Mouse (Mus musculus) E14TG2a.4 (cell line): ENCODE results near the gene Pofut2.

Experiments
- CTCF ChIP-seq: conservative IDR thresholded peaks from 2 replicates; pipeline ENCODE4 v1.5.1; 2014; ENCODE audit warnings: low read length
- POU5F1 ChIP-seq: IDR thresholded peaks from 2 replicates; pipeline ENCODE4 v1.6.1; 2014; ENCODE audit warnings: low read length, borderline replicate concordance

DNA sequence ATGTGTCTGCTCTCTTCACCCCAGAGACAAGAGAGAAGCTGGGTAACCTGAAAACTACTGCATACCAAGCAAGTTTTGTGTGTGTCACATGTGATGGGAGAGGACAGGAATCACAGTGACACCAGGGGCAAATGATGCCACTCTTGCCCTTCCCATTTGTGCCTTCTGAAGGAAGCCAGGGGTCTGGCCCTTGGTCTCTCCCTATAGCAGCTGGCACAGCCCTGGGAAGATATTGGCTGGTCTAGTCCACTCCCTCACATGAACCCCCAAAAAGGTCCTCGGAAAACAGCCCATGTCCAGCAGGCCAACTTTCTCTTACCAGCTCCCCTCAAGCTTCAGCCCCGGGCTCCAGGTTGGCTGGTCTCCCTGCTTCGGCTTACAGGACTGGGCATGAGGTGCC is 45.3 kb downstream of the Pofut2 start:
- no peak for TF ChIP-seq CTCF
- no peak for TF ChIP-seq POU5F1
